Mouse (Mus musculus) forebrain, embryonic 11.5 days (tissue): ENCODE measurements around the gene Mmp9. TPM values are rescaled to one million over a fixed set of nuclear protein-coding genes. Genes with fewer than 3 reads are reported as not detected.

Experiments
- ATAC-seq: fragments of 200-750 bp; cut with Nextera tagmentation; replicated peaks from 2 replicates; pipeline ENCODE4 v1.8.0; 2017; ENCODE audit warnings: moderate TSS enrichment; ENCODE audit not compliant: low FRiP score
- DNase-seq: peaks from one replicate; pipeline ENCODE4 v3.0.0-alpha.2; 2017; ENCODE audit warnings: low spot score
- H3K27ac ChIP-seq: fragments of 300-500 bp; sonication (generic); 2 replicates; pipeline ENCODE4 v1.5.1; 2014; ENCODE audit warnings: low read depth, low read length
- H3K27me3 ChIP-seq: fragments of 300-500 bp; sonication (generic); 2 replicates; pipeline ENCODE4 v1.6.1; 2014; ENCODE audit warnings: mild to moderate bottlenecking, low read length, mixed read lengths; ENCODE audit not compliant: control insufficient read depth, insufficient read depth
- H3K36me3 ChIP-seq: fragments of 300-500 bp; sonication (generic); 2 replicates; pipeline ENCODE4 v1.6.1; 2014; ENCODE audit warnings: mild to moderate bottlenecking, low read length, moderate library complexity, mixed read lengths; ENCODE audit not compliant: control insufficient read depth, insufficient read depth
- H3K4me1 ChIP-seq: fragments of 300-500 bp; sonication (generic); replicated peaks from 2 replicates; pipeline ENCODE4 v1.6.1; 2014; ENCODE audit warnings: low read length, mixed read lengths; ENCODE audit not compliant: control insufficient read depth, insufficient read depth
- H3K4me2 ChIP-seq: fragments of 300-500 bp; sonication (generic); 2 replicates; pipeline ENCODE4 v1.6.1; 2014; ENCODE audit warnings: low read depth, mild to moderate bottlenecking, low read length, moderate library complexity, mixed read lengths; ENCODE audit not compliant: severe bottlenecking
- H3K4me3 ChIP-seq: fragments of 300-500 bp; sonication (generic); 2 replicates; pipeline ENCODE4 v1.5.1; 2014; ENCODE audit warnings: low read depth, low read length
- H3K9ac ChIP-seq: fragments of 300-500 bp; sonication (generic); 2 replicates; pipeline ENCODE4 v1.6.1; 2014; ENCODE audit warnings: low read length
- H3K9me3 ChIP-seq: fragments of 300-500 bp; sonication (generic); 2 replicates; pipeline ENCODE4 v1.6.1; 2016; ENCODE audit warnings: low read length, mixed read lengths; ENCODE audit not compliant: control insufficient read depth
- WGBS: fragments of 180-500 bp; shearing (Covaris S2); extraction: QIAGEN DNeasy Blood & Tissue Kit; methylation state at CpG from one replicate; pipeline ENCODE4 v1.1.7; 2014; 5-methylcytosine and 5-hydroxymethylcytosine counted together
- polyA plus RNA-seq: library from polyadenylated mRNA; unstranded; fragments of >200 nt; fragmentation: Nextera tagmentation; extraction: Ambion mirVana; gene quantifications from 2 replicates; pipeline ENCODE4 v1.2.1, GENCODE M21; 2014

Mmp9 gene
- polyA plus RNA-seq, 1 experiment from 2014 or later, result 1.0 TPM

DNA sequence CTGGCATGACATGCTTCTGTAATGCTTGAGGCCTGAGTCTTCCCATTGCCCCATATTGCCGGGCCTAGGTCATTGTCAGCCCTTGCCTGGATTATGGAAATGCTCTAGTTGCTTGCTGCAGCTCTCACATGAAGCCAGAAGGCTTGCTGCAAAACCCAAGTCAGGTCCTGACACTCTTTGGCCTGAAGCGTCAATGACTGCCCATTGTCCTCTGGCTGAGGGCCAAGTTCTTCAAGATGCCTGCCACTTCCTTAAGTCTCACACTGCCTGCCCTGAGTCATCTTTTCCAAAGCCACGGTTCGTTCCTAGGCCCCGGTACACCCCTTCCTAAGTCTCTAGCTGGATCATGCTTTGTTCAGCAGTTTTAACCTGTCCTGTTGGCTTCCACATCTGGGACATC is 32.1 kb downstream of the Mmp9 start:
- no peak overlapping the region for H3K27ac ChIP-seq
- no peak for DNase-seq
- no peak overlapping the region for H3K4me3 ChIP-seq
- H3K27me3 ChIP-seq, result peaks cover 44% of the 10 kb centered on the region
- H3K9me3 ChIP-seq, result no peaks in the 10 kb centered on the region
- no peak for ATAC-seq
- H3K36me3 ChIP-seq, result no peaks in the 10 kb centered on the region
- 84% methylated on average over 5 of the region's 5 CpGs for WGBS
- no peak overlapping the region for H3K4me2 ChIP-seq
- peaks cover 13% of the 10 kb centered on the region for H3K4me1 ChIP-seq
- no peak overlapping the region for H3K9ac ChIP-seq

DNA sequence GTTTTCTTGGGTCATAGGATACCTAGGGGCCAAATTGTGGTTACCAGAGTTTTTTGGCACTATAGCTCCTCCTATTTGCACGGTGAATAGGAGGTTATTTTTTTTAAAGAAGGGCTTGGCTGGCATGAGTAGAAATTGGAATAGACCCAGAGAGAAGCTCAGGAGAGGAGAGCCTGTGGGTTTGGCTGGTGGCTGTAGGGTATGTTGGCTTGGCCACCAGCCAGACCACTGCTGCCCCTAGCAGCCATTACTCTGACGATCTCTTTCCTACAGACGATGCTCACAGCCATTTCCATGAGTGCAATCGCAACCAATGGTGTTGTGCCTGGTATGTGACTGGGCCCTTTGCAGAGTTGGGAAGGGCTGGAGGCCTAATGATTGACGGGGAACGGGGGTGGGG is 35.0 kb downstream of the Mmp9 start:
- Histone ChIP-seq H3K9ac (no peak overlapping the region), H3K9me3 (no peaks in the 10 kb centered on the region), H3K36me3 (no peaks in the 10 kb centered on the region), H3K27me3 (peaks cover 15% of the 10 kb centered on the region), H3K4me2 (no peak overlapping the region), H3K4me1 (peaks cover 4% of the 10 kb centered on the region; the same call in 1 of the 2 replicates), H3K27ac (no peak overlapping the region), H3K4me3 (no peak overlapping the region)
- 88% methylated on average over 6 of the region's 6 CpGs for WGBS
- no peak for DNase-seq
- ATAC-seq, result no peak

DNA sequence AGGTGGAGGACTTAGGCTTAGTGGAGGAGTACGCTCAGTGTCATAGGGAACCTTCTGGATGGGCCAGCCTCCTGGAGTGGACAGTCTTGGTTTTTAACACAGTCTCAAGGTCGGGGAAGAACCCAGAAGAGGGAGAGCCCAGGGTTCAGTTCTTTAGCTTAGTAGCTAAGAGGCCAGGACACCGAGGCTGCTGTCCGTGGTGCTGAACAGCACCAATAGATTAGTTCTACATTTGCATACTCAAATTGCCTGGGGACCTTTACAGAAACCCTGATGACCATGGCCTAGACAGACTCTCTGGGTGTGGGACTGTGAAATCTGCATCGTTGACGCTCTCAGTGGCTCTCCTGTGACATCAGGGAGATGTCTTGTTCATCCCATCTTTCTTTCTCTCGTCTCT is 39.2 kb downstream of the Mmp9 start:
- H3K9me3 ChIP-seq, result no peaks in the 10 kb centered on the region
- H3K27ac ChIP-seq, result no peak overlapping the region
- H3K9ac ChIP-seq, result no peak overlapping the region
- ATAC-seq (no peak), DNase-seq (peak; percentile 77)
- 15% methylated on average over 7 of the region's 7 CpGs for WGBS
- H3K4me3 ChIP-seq, result no peak overlapping the region
- no peaks in the 10 kb centered on the region for H3K36me3 ChIP-seq
- no peaks in the 10 kb centered on the region; the same call in 1 of the 2 replicates for H3K27me3 ChIP-seq
- H3K4me1 ChIP-seq, result no peaks in the 10 kb centered on the region
- H3K4me2 ChIP-seq, result no peak overlapping the region

DNA sequence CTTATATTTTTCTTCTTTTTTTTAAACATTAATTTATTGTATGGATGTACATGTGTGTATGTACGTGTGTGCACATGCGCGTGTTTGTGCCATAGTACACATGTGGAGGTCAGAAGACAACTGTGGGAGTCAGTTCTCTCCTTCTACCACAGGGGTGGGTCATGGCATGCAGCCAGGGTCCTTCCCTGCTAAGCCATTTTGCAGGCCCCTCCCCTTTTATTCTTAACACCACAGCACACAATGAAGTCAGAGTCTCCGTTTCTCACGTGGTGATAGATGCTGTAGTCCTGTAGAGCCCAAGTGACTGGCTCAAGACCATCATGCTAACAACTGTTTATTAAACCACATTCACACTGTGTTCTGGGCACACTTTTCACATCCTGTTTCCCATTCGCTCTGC is 45.4 kb downstream of the Mmp9 start:
- Histone ChIP-seq H3K27me3 (no peaks in the 10 kb centered on the region), H3K9ac (no peak overlapping the region), H3K36me3 (no peaks in the 10 kb centered on the region), H3K4me2 (no peak overlapping the region), H3K4me1 (no peaks in the 10 kb centered on the region), H3K9me3 (no peaks in the 10 kb centered on the region), H3K4me3 (no peak overlapping the region), H3K27ac (no peak overlapping the region)
- WGBS, result 81% methylated on average over 6 of the region's 6 CpGs
- no peak for DNase-seq
- ATAC-seq, result no peak

DNA sequence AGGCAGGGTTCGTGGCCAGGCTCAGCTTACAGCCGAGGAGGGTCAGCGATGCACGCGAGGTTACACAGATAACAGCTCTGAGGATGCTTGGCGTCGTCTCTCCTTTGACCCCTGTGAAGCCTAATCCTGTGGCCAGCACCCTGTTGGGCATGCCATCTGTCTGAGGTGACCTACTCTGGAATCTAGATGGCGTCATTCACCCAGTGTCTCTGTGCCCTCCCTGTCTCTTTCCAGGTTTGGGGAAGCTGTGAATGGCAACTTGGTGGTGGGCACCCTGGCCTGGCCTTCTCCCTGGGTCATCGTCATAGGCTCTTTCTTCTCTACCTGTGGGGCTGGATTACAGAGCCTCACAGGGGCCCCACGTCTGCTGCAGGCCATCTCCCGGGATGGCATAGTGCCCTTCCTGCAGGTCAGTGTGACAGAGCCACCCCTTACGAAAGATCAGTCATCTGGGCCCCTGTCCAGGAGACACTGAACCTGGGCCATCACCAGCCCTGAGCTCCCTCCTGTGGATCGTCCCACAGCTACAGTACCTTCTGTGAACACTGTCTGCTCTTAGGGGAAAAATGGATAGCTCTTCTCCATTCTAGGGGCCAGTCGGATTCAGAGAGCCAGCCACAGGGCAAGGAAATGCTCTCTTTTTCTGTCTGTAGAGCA is 45.9 kb downstream of the Mmp9 start:
- Histone ChIP-seq H3K36me3 (no peaks in the 10 kb centered on the region), H3K27me3 (no peaks in the 10 kb centered on the region), H3K9me3 (no peaks in the 10 kb centered on the region), H3K27ac (no peak overlapping the region), H3K4me3 (no peak overlapping the region), H3K9ac (no peak overlapping the region), H3K4me1 (no peaks in the 10 kb centered on the region), H3K4me2 (no peak overlapping the region)
- no peak for ATAC-seq
- DNase-seq, result no peak
- 74% methylated on average over 14 of the region's 14 CpGs for WGBS

DNA sequence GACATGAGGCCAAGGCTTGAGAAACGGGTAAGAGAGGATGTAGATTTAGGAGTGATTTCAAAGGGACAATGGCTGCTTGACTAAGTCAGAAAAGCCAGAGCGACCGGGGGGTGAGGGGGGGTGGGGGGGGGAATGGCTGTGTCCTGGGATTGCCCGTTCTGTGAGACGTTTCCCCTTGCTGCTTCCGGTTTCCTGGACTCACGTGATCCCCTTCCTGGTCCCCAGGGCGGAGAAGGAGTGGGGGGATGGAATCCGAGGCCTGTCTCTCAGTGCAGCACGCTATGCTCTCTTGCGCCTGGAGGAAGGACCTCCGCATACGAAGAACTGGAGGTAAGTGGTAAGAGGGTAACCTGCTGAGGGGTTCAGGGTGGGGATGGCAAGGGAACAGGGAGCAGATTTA is 48.2 kb downstream of the Mmp9 start:
- Histone ChIP-seq H3K4me2 (no peak overlapping the region), H3K36me3 (no peaks in the 10 kb centered on the region), H3K27me3 (no peaks in the 10 kb centered on the region), H3K27ac (no peak overlapping the region), H3K4me3 (no peak overlapping the region), H3K9me3 (no peaks in the 10 kb centered on the region), H3K4me1 (no peaks in the 10 kb centered on the region), H3K9ac (no peak overlapping the region)
- 61% methylated on average over 11 of the region's 13 CpGs for WGBS
- no peak for DNase-seq
- no peak for ATAC-seq

DNA sequence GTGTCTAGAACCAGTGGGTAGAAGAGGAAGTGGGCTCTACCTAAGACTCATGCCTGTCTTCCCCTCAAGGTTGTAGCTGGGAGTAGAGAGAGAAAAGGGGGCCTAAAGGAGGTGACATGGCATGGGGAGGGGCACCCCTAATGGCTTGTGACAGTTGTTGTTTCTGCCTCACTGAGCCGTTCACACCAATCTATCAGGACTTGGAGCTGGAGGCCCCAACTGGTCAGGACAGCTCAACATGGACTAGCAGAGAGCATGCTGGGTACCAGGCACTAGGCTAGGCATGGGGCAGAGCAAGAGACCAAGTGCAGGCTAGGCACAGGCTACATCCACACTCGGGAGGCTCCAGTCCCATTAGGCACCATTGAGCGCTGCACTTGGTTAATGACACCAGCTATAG is 50.5 kb downstream of the Mmp9 start:
- Histone ChIP-seq H3K27me3 (peaks cover 2% of the 10 kb centered on the region; the same call in 1 of the 2 replicates), H3K4me1 (no peaks in the 10 kb centered on the region), H3K36me3 (no peaks in the 10 kb centered on the region), H3K4me3 (no peak overlapping the region), H3K27ac (no peak overlapping the region), H3K9ac (no peak overlapping the region), H3K9me3 (no peaks in the 10 kb centered on the region), H3K4me2 (no peak overlapping the region)
- 76% methylated on average over 3 of the region's 3 CpGs for WGBS
- ATAC-seq (no peak), DNase-seq (no peak)

DNA sequence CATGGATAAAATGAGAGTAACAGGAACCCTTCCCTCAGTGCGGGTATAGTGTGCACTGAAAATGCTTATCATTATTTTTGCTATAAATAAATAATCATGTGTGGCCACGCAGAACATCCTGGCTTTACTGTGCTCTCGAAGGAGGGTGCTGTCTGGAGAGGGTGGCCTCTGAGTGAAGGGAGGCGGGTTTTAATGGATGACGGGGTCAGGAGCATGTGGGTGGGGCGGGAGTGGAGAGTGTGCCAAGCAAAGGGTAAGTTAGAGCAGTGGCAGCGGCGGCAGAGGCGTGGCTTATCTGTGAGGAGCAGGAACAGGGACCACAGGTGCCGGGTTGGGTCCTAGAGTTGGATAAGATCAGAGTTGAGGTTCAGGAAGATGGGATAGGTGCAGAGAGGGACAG is 51.2 kb downstream of the Mmp9 start:
- no peaks in the 10 kb centered on the region for H3K36me3 ChIP-seq
- DNase-seq (no peak), ATAC-seq (no peak)
- WGBS, result 56% methylated on average over 10 of the region's 10 CpGs
- peaks cover 8% of the 10 kb centered on the region; the same call in 1 of the 2 replicates for H3K27me3 ChIP-seq
- no peak overlapping the region for H3K9ac ChIP-seq
- H3K4me2 ChIP-seq, result no peak overlapping the region
- H3K4me1 ChIP-seq, result no peaks in the 10 kb centered on the region
- H3K27ac ChIP-seq, result no peak overlapping the region
- no peak overlapping the region for H3K4me3 ChIP-seq
- H3K9me3 ChIP-seq, result no peaks in the 10 kb centered on the region

DNA sequence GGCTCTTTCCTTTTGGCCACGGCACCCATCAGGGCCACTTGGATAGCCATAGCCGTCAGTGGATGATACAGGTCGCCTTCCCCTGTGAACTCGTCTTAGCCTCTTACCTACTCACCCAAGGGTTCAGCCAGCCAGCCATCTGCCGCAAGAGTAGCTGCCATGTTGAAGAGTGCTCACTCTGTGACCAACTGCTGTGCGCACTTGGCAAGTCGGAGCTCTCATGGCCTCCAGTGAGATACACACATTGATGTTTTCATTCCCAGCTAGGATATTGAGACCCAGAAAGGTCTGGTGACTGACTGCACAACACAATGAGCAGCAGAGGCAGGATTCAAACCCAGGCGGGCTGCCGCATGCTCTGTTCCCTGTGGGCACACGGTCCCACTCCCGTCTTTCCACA is 53.6 kb downstream of the Mmp9 start:
- Histone ChIP-seq H3K4me3 (no peak overlapping the region), H3K4me1 (peaks cover 8% of the 10 kb centered on the region), H3K4me2 (no peak overlapping the region), H3K27me3 (peaks cover 31% of the 10 kb centered on the region), H3K36me3 (no peaks in the 10 kb centered on the region), H3K9ac (no peak overlapping the region), H3K27ac (no peak overlapping the region), H3K9me3 (no peaks in the 10 kb centered on the region)
- no peak for DNase-seq
- 93% methylated on average over 11 of the region's 11 CpGs for WGBS
- no peak for ATAC-seq
